ENCODE assay signal across 4 mouse cellular contexts in genomic region chr17:6620730-6621451, GRCm38 (mm10). TPM values are rescaled to one million over a fixed set of nuclear protein-coding genes. Genes with fewer than 3 reads are reported as not detected.
"Had no signal": no experiment of that assay in that cellular context is flagged by ENCODE, and none has a peak within 500 bp of the region (broad histone marks: within the 10 kb centered on the region; RNA-seq: fewer than 3 reads in every experiment).

No protein-coding gene starts in this region.

RNA-seq across cellular contexts. Expression of gene Sytl3, which starts 38.0 kb away (rescaled TPM):
- polyA plus RNA-seq: limb, embryonic 10.5 days; limb, embryonic 13.5 days; liver, embryonic 12.5 days; myocyte had no signal
